Mouse (Mus musculus) kidney, postnatal 0 days (tissue): ENCODE results near the gene Cd200r3. TPM values are rescaled to one million over a fixed set of nuclear protein-coding genes. Genes with fewer than 3 reads are reported as not detected.

Experiments used
- ATAC-seq: fragments of 200-750 bp; cut with Nextera tagmentation; replicated peaks from 2 replicates; pipeline ENCODE4 v1.8.0; 2017; ENCODE audit warnings: low read depth, moderate number of reproducible peaks, moderate TSS enrichment, moderate library complexity; ENCODE audit not compliant: low FRiP score
- DNase-seq: peaks from one replicate; pipeline ENCODE4 v3.0.0-alpha.2; 2016; ENCODE audit warnings: low spot score
- H3K27ac ChIP-seq: fragments of 300-500 bp; sonication (generic); 2 replicates; pipeline ENCODE4 v1.5.1; 2014; ENCODE audit warnings: mild to moderate bottlenecking
- H3K27me3 ChIP-seq: fragments of 300-500 bp; sonication (generic); 2 replicates; pipeline ENCODE4 v1.6.1; 2014; ENCODE audit warnings: low read length, mixed read lengths; ENCODE audit not compliant: insufficient read depth
- H3K36me3 ChIP-seq: fragments of 300-500 bp; sonication (generic); 2 replicates; pipeline ENCODE4 v1.6.1; 2014; ENCODE audit warnings: low read length, mixed read lengths; ENCODE audit not compliant: insufficient read depth
- H3K4me1 ChIP-seq: fragments of 300-500 bp; sonication (generic); replicated peaks from 2 replicates; pipeline ENCODE4 v1.6.1; 2014; ENCODE audit warnings: antibody characterized with exemption, low read length, mixed read lengths; ENCODE audit not compliant: insufficient read depth
- H3K4me2 ChIP-seq: fragments of 300-500 bp; sonication (generic); 2 replicates; pipeline ENCODE4 v1.6.1; 2014; ENCODE audit warnings: mild to moderate bottlenecking, low read length, moderate library complexity, mixed read lengths
- H3K4me3 ChIP-seq: fragments of 300-500 bp; sonication (generic); replicated peaks from 2 replicates; pipeline ENCODE4 v1.5.1; 2014; ENCODE audit warnings: low read depth, low read length
- H3K9ac ChIP-seq: fragments of 300-500 bp; sonication (generic); 2 replicates; pipeline ENCODE4 v1.6.1; 2014; ENCODE audit warnings: low read depth, low read length
- H3K9me3 ChIP-seq: fragments of 300-500 bp; sonication (generic); replicated peaks from 2 replicates; pipeline ENCODE4 v1.6.1; 2016; ENCODE audit warnings: low read length, inconsistent platforms, mixed read lengths
- CTCF ChIP-seq: IDR thresholded peaks from 2 replicates; pipeline ENCODE4 v1.5.1; 2016; ENCODE audit warnings: antibody characterized with exemption, low read depth, mild to moderate bottlenecking, moderate library complexity
- WGBS: fragments of 180-500 bp; shearing (Covaris S2); extraction: QIAGEN DNeasy Blood & Tissue Kit; methylation state at CpG from one replicate; pipeline ENCODE4 v1.1.7; 2014; 5-methylcytosine and 5-hydroxymethylcytosine counted together
- polyA plus RNA-seq: library from polyadenylated mRNA; unstranded; fragments of >200 nt; fragmentation: Nextera tagmentation; extraction: Ambion mirVana; gene quantifications from 2 replicates; pipeline ENCODE4 v1.2.1, GENCODE M21; 2015

The Cd200r3 gene
- polyA plus RNA-seq, 1 experiment from 2014 or later, result 0.83 TPM

- Histone ChIP-seq H3K36me3 (no peaks in the 10 kb centered on the region), H3K9me3 (no peaks in the 10 kb centered on the region), H3K9ac (no peak overlapping the region), H3K4me1 (no peaks in the 10 kb centered on the region), H3K27ac (no peak overlapping the region), H3K4me3 (no peak overlapping the region), H3K27me3 (no peaks in the 10 kb centered on the region), H3K4me2 (no peak overlapping the region)
- ATAC-seq, result no peak
- 79% methylated on average over 3 of the region's 3 CpGs for WGBS
- TF ChIP-seq CTCF, result no peak
- no peak for DNase-seq
These were observed 41.4 kb downstream of the Cd200r3 start for GRCm38 (mm10) chr16:44984925-44985324.

GRCm38 (mm10) chr16:44986029-44986428 is 42.6 kb downstream of the Cd200r3 start:
- DNase-seq (no peak), ATAC-seq (no peak)
- 69% methylated on average over 2 of the region's 2 CpGs for WGBS
- H3K9ac ChIP-seq, result no peak overlapping the region
- no peak overlapping the region for H3K4me3 ChIP-seq
- no peaks in the 10 kb centered on the region for H3K36me3 ChIP-seq
- no peaks in the 10 kb centered on the region for H3K27me3 ChIP-seq
- no peaks in the 10 kb centered on the region for H3K4me1 ChIP-seq
- H3K27ac ChIP-seq, result no peak overlapping the region
- H3K4me2 ChIP-seq, result no peak overlapping the region
- H3K9me3 ChIP-seq, result no peaks in the 10 kb centered on the region
- no peak for TF ChIP-seq CTCF

DNA sequence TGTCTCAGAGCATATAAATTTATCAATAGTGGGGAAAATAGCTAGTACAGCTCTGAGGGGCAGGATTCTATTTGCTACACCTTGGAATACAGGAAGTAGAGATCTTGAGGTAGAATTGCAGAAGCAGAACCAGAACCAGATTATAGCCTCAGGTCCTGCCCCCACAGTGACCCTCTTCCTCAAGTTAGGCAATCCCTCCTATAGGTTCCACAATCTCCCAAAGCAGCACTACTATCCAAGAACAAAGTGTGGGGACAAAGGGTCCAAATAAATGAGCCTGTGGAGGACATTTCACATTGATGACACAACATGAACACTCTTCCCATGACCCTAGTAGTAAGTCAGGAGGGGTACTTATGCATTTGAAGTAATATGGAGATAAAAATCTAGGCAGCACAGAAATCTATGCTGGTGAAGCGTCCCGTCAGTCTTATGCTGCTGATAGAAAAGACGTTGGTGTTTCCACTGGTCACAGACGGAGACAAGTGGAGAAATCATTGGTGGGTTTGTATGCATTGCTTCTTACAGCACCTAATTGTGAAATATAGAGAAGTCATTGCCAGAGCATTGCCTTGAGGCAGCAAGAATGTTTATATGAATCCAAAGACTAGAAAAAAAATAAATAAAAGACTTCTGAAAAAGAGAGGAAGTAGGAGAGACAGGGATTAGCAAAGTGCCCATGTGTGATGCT is 45.3 kb downstream of the Cd200r3 start:
- no peak for DNase-seq
- no peak for ATAC-seq
- no peak overlapping the region for H3K27ac ChIP-seq
- no peak overlapping the region for H3K4me3 ChIP-seq
- no peaks in the 10 kb centered on the region for H3K27me3 ChIP-seq
- H3K9me3 ChIP-seq, result no peaks in the 10 kb centered on the region
- H3K36me3 ChIP-seq, result no peaks in the 10 kb centered on the region
- WGBS, result 93% methylated on average over 4 of the region's 4 CpGs
- no peak overlapping the region for H3K4me2 ChIP-seq
- TF ChIP-seq CTCF, result no peak
- no peaks in the 10 kb centered on the region for H3K4me1 ChIP-seq
- H3K9ac ChIP-seq, result no peak overlapping the region

GRCm38 (mm10) chr16:44993319-44994019 is 50.0 kb downstream of the Cd200r3 start:
- H3K4me3 ChIP-seq, result no peak overlapping the region
- no peak overlapping the region for H3K4me2 ChIP-seq
- ATAC-seq, result no peak
- H3K9ac ChIP-seq, result no peak overlapping the region
- no peaks in the 10 kb centered on the region for H3K4me1 ChIP-seq
- no peak overlapping the region for H3K27ac ChIP-seq
- DNase-seq, result no peak
- H3K36me3 ChIP-seq, result no peaks in the 10 kb centered on the region
- TF ChIP-seq CTCF, result no peak
- no peaks in the 10 kb centered on the region for H3K9me3 ChIP-seq
- no peaks in the 10 kb centered on the region for H3K27me3 ChIP-seq
- 84% methylated on average over 4 of the region's 4 CpGs for WGBS

DNA sequence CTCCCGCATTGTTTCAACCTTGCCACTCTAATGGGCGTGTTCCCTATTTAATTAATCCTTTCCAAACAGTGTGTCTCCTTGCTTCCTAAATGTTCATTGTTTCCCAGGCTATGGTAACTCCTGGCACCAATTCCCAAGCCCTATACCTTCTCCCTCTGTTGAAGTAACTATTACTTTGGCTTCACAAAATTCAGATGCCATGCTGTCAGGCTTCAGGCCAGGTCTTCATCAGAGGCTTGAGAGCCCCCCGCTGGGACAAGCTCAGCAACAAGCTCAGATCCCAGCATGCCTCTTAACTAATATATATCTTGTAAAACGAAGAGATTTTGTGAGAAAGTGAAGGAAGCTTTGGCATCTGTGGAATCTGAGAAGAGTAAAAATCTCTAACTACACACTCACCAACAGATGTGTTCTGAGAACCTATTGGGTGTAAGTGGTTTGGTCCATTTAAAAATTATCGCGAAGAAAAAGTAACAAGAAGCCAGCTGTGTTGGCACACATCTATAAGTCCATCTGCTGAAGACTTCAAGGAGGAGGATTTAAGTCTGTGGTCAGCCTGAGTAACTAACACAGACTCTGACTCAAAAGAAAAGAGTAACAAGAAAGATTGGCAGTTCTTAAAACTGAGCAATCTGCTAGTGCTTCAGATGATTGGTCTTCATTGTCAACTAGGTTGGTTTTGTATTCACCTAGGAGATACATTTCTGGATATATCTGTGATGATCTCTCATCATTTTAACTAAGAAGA is 50.9 kb downstream of the Cd200r3 start:
- WGBS, result 82% methylated on average over 6 of the region's 6 CpGs
- ATAC-seq (no peak), DNase-seq (no peak)
- Histone ChIP-seq H3K36me3 (no peaks in the 10 kb centered on the region), H3K9ac (no peak overlapping the region), H3K27ac (no peak overlapping the region), H3K4me2 (no peak overlapping the region), H3K4me3 (no peak overlapping the region), H3K4me1 (no peaks in the 10 kb centered on the region), H3K9me3 (no peaks in the 10 kb centered on the region), H3K27me3 (no peaks in the 10 kb centered on the region)
- TF ChIP-seq CTCF, result no peak

GRCm38 (mm10) chr16:44995111-44995510 is 51.6 kb downstream of the Cd200r3 start:
- DNase-seq, result no peak
- no peak overlapping the region for H3K4me2 ChIP-seq
- ATAC-seq, result no peak
- H3K9me3 ChIP-seq, result no peaks in the 10 kb centered on the region
- H3K4me1 ChIP-seq, result no peaks in the 10 kb centered on the region
- no peaks in the 10 kb centered on the region for H3K36me3 ChIP-seq
- H3K27ac ChIP-seq, result no peak overlapping the region
- 41% methylated on average over 1 of the region's 1 CpGs for WGBS
- no peak overlapping the region for H3K9ac ChIP-seq
- TF ChIP-seq CTCF, result no peak
- no peaks in the 10 kb centered on the region for H3K27me3 ChIP-seq
- no peak overlapping the region for H3K4me3 ChIP-seq
